Mouse (Mus musculus) right cerebral cortex, adult 18-20 months (tissue): ENCODE measurements around the gene Hist1h2af.
A peak's percentile ranks its signal among the peaks of the same experiment; 100 is the strongest.
"Not testable (repeated sequence)": the region's sequence is repeated elsewhere in the genome, so short reads cannot be mapped to it uniquely, and the experiment has no call there.

Source experiments
- DNase-seq: peaks from one replicate; pipeline ENCODE4 v3.0.0; 2022; ENCODE audit warnings: mixed read lengths

Hist1h2af gene

DNA sequence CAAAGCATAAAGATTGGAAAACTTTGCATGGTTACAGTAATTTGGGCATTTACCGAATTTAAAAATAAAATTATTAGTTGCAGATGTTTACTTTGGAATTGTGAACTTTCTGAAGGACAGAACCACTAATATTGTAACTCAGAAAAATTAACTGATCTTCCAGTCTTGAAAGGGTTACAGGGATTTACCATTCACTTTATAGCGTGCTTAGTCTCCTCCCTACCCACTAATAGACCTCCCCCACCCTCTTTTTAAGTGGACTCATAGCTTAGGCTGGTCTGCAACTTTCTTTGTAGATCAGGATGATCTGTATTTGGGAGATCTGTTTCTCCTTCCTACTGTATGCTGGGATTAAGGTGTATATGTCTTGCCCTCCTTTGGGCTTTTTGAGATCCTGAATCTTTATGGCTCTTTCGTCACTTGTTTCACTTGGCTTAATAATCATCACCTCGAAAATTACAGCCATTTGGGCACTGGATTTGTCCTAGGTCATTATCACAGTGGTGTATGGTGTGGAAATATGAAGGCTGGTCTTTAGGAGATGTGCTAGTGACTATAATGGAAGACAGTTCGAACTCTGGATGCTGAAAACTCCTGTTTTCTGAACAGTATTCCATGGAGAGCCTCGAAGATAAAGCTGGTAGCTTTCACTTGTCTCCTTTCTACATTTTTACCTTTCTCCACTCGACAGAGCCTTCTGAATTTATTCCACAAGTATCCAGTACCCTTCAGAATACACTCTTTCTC lies 2.5 kb downstream of the Hist1h2af start:
- DNase-seq, result no peak

DNA sequence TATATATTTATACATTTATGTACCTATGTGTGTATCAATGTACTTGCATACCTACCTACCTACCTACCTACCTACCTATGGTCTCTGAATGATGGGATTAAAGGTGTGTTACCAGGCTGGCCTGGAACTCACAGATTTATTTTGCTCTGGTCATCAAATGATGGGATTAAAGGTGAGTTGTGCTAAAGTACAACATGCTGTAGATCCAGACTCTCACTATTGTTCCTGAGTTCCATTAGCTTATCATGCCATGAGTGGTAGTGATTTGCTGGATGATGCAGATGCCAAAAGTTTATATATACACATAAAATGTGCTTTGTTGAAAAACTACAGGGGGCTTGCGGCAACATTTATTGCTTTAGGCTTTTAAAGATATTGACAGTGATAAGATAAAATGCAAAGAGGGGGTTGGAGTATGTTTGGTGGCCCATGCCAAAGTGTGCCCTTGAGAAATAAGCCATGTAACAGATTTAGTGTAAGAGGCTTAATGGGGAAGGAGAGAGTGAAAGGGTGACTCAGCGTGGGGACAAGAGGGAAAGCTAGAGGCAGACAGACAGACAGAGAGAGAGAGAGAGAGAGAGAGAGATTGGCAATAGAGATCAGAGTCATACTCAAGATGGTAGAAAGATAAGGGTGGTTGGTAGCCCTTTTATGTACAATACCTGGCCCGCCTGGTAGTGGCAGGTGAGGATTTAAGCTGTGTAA lies 3.5 kb downstream of the Hist1h2af start:
- DNase-seq, result no peak

DNA sequence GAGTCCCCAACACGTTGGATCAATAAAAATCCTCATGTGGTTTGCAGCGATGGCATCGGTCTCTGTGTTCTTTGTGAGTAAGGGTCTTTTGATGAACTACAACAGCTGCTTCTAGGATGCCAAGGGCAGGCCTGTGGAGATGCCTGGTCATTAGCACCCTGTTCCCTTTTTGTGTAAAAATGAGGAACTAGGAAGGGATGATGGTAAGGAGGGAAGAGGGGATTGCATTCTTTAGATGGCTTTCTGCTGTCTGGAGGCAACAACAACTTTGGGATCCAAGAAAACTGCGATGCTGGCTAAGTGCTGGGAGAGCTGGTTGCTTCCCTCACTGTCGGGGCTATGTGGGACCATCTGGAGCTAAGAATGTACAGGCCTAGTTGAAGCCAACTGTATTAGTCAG lies 4.5 kb downstream of the Hist1h2af start:
- DNase-seq, result no peak

DNA sequence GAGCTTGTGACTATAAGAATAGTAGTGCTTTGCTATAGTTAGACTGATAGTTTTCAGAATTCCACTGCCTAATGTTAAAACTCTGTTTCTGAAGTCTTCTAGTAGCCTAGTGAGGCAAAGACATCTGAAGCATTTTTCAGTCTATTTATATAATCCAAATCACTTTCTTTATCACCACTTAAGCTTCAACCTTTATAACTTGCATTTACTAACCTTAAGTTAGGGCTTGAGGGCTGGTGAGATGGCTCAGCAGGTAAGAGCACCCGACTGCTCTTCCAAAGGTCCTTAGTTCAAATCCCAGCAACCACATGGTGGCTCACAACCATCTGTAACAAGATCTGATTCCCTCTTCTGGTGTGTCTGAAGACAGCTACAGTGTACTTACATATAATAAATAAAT lies 6.1 kb downstream of the Hist1h2af start:
- not testable (repeated sequence) for DNase-seq

DNA sequence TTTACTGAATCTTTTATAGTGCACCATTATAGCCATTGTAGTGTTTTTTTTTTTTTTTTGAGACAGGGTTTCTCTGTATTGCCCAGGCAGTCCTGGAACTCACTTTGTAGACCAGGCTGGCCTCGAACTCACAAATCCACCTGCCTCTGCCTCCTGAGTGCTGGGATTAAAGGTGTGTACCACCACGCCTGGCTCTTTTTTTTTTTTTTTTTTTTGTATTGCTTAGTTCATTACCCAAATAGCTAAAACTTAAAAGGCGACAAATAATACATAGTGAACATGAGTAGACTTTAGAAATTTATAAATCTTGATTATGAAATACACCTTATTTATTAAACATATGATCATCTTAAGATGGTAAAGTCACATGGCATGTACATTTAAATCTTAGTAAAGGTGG lies 7.8 kb downstream of the Hist1h2af start:
- no peak for DNase-seq

DNA sequence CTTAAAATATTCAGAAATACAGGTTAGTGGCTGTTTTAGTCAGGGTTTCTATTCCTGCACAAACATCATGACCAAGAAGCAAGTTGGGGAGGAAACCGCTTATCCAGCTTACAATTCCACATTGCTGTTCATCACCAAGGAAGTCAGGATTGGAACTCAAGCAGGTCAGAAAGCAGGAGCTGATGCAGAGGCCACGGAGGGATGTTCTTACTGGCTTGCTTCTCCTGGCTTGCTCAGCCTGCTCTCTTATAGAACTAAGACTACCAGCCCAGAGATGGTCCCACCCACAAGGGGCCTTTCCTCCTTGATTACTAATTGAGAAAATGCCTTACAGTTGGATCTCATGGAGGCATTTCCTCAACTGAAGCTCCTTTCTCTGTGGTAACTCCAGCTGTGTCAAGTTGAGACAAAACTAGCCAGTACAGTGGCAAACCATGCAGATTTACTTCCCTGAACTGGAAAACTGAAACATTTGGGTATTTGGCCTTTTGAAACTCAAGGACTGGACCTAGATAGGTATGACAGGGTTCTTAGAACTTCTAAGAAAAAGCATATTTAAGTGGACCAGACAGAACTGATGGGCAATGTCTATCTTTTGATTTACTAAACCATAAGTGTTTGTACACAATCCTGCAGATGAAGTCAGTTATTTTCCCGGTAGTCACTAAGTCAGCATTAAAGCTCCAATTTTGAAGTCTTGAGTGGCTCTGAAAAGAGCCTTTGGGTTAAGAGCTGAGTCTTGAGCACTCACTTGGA lies 8.7 kb downstream of the Hist1h2af start:
- DNase-seq, result not testable (repeated sequence)

DNA sequence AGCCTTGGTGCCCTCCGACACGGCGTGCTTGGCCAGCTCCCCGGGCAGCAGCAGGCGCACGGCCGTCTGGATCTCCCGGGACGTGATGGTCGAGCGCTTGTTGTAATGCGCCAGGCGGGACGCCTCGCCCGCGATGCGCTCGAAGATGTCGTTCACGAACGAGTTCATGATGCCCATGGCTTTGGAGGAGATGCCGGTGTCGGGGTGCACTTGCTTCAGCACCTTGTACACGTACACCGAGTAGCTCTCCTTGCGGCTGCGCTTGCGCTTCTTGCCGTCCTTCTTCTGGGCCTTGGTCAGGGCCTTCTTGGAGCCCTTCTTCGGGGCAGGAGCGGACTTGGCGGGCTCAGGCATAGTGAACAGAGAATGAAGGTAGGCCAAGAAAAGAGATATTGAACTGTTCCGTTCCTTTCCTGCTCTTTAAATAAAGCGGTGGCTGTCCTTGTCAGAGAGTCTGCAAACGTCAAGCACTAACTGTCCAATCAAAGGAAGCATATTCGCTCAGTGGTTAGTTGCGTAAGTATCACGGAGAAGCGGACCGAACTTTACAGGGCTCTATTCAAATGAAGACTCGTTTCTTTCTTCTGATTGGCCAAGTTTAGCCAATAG lies 9.4 kb downstream of the Hist1h2af start, which contains the start of gene Hist1h2bh:
Gene Hist1h2bh, minus strand, starts transcription at position 394 of the 609 bp plus-strand sequence.
- DNase-seq, result peak; percentile 89

DNA sequence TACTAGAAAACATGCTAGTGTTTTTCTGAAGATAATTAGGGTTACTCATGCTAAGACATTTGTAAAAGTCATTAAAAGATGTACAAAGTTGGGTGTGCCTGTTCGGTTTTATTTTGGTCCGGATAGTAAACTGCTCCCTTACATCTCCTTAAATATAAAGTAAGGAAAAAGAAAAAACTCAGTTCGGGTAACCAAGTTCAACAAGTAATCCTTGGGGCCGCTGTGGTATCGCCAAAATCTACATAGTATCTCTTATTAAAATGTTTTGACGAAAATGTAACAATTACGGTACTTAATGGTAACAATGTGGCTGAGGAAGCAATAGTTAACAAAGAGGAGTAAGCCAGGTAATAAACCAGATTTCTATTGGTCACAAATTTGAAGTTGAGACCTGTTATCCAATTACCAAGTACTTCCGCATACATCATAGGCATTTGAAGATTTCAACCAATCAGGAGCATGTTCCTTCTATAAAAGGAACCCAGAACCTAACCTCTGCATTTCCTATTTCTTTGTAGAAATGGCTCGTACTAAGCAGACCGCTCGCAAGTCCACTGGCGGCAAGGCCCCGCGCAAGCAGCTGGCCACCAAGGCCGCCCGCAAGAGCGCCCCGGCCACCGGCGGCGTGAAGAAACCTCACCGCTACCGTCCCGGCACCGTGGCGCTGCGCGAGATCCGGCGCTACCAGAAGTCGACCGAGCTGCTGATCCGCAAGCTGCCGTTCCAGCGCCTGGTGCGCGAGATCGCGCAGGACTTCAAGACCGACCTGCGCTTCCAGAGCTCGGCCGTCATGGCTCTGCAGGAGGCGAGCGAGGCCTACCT lies 10.5 kb downstream of the Hist1h2af start, which contains the start of gene Hist1h3f:
Gene Hist1h3f, plus strand, starts transcription at position 88 of the 822 bp plus-strand sequence.
- peak; percentile 83 for DNase-seq

DNA sequence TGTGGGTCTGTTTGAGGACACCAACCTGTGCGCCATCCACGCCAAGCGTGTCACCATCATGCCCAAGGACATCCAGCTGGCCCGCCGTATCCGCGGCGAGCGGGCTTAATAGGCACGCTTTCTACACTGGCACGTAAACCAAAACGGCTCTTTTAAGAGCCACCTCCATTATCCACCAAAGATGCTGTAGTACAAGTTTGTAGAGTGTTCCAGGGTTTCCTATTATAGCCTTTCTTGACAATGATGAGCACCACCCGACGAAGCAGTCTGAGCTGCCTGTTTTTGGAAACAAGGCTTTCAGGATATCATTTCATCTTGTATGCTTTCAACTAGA lies 11.0 kb downstream of the Hist1h2af start:
- DNase-seq, result not testable (repeated sequence)

DNA sequence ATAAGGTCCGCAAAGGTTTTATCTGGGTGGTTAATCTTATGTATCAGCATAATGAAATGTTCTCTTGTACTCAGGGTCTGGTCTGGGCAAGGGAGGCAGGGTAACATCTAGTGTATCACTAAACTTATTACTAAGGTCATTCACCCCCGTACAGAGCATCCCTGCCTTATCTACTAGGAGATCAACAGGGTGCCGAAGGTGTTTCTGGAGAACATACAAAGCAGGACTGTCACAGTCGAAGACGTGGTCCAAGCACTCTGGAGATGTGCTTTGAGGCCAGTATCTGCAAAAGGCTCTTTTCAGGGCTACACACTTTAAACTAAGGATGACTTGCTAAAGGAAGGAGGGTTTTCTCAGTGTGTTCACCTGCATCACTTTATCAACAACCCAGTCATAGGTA lies 13.0 kb downstream of the Hist1h2af start:
- no peak for DNase-seq

DNA sequence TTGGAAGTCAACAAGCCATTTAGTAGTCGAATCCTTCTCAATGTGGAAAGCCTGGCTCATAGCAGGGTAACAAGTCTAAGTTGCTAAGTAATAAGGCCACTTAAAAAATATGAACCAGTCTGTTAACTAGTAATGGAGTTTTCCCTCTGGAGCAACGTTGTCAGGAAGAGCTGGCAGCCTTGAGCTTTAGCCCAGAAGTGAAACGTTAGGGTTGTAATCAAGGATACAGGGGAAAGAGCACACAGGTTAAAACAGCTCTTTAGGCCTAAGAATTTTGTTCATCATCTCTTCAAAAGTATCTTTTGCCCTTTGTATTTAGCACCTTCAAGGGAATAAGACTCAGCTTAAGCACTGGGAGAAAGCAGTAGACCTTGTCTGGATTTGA lies 17.0 kb downstream of the Hist1h2af start:
- DNase-seq, result no peak

DNA sequence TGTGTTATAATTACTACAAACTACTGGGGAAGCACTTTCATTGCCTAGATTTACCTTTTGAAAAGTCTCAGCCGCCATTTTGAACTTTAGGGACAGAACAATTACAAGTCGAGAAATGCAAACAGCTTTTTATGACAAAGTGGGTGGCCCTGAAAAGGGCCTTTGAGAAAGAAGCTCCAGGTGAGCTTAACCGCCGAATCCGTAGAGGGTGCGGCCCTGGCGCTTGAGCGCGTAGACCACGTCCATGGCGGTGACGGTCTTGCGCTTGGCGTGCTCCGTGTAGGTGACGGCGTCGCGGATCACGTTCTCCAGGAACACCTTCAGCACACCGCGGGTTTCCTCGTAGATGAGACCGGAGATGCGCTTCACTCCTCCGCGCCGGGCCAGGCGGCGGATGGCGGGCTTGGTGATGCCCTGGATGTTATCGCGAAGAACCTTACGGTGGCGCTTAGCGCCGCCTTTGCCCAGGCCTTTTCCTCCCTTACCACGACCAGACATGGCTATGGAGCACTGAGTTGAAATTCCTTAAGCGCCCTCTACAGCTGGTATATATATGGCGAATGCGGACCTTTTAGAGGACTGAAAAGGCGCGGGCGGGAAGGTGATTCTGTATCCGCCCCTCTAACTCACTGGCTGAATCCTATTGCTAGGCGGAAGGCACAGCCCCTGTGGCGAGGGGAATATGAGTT lies 17.6 kb downstream of the Hist1h2af start, which contains the start of gene Hist1h4f:
Gene Hist1h4f, minus strand, starts transcription at position 503 of the 689 bp plus-strand sequence.
- DNase-seq, result peak; percentile 93

DNA sequence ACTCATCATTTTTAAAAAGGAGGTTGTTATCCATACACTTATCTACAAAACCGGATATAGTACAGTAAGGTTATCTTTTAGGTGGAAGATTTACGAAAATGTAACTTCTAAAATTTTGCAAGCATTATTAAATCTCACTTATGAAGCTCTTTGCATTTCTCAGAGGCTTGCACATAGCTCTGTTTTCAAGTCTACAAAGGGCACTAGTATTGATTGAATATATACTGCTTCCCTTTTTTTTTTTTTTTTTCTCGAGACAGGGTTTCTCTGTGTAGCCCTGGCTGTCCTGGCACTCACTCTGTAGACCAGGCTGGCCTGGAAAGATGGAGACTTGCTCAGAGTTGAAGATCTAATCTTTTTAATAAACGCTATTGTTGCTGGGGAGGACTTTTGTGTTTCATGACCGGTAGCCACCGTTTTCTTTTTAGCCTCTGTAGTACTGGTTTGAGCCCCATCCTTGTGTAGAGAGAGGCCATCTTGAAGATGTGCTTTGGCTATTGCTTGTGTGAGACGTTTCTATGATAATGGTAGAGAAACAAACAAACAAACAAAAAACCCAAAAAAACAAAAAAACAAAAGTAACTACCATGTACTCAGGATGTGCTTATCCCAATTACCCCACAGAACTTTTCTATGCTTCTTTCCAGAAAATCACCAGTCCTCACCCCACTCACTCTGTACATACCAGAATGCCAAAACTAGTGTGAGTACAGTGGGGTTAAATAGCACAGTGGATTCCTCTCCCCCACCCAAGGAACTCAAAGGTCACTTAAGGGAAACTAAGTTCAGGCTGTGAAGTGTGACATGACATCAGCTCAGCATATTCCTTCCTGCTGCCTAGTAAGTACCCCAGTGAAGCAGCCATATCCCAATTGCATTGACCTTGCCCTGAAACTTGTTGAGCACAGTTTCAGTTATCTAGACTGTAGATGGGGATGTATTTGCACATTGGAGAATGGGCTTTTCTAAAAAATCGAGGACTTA lies 18.5 kb downstream of the Hist1h2af start:
- DNase-seq, result no peak

DNA sequence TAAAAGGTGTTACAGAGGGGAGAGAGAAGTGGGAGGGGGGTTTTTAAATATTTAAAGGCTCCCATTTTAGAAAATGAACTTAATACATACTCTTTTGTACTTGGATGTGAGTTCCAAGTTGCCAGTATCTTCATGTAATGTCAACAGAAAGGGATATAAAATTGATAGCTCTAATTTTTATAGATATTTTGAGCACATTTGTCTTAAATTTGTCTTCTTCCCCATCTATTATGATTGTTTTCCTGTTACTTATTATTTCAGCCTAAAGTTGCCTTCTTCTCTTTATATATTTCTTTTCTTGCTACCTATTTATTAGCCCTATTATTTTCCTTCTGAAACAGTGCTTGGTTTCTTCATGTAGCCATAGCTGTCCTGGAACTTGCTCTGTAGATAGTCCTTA lies 19.3 kb downstream of the Hist1h2af start, which contains the start of gene Hist1h1d:
Gene Hist1h1d, plus strand, starts transcription at position 301 of the 400 bp plus-strand sequence.
- DNase-seq, result no peak

DNA sequence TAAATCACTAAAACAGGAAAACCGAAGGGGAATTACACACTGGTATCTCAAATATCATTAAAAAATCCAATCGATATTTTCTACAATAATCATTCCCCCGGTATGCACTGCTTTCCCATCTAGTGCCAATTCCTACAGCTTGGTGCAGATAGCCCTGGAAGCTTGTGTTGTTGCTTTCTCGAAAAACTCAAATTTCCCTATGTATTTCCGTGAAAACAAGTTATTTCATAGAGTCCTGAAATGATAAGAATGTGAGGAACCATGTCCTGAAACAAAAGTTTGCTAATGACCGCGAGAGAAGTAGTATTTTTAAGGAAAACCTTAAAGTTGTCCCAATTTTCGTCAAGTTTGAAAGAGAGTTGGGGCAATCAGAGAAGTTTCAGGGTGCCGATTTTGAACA lies 20.7 kb downstream of the Hist1h2af start:
- no peak for DNase-seq

DNA sequence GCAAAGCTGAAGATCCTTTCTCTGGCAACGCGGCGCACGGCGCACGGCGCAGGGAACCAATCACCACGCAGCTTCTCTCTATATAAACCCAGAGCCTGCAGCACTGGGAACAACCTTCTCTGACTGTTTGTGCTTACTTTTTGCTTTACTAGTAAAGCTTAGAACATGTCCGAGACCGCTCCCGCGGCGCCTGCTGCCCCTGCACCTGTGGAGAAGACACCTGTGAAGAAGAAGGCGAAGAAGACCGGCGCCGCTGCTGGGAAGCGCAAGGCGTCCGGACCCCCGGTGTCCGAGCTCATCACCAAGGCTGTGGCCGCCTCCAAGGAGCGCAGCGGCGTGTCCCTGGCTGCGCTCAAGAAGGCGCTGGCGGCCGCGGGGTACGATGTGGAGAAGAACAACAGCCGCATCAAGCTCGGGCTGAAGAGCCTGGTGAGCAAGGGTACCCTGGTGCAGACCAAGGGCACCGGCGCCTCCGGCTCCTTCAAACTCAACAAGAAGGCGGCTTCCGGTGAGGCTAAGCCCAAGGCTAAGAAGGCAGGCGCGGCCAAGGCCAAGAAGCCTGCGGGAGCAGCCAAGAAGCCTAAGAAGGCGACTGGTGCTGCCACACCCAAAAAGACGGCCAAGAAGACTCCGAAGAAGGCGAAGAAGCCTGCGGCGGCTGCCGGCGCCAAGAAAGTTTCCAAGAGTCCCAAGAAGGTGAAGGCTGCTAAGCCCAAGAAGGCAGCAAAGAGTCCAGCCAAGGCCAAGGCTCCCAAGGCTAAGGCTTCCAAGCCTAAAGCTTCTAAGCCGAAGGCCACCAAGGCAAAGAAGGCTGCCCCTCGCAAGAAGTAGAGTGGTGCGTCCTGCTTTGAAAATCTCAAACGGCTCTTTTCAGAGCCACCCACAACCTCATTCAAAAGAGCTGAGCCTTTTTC lies 21.5 kb downstream of the Hist1h2af start:
- DNase-seq, result peak; percentile 86

DNA sequence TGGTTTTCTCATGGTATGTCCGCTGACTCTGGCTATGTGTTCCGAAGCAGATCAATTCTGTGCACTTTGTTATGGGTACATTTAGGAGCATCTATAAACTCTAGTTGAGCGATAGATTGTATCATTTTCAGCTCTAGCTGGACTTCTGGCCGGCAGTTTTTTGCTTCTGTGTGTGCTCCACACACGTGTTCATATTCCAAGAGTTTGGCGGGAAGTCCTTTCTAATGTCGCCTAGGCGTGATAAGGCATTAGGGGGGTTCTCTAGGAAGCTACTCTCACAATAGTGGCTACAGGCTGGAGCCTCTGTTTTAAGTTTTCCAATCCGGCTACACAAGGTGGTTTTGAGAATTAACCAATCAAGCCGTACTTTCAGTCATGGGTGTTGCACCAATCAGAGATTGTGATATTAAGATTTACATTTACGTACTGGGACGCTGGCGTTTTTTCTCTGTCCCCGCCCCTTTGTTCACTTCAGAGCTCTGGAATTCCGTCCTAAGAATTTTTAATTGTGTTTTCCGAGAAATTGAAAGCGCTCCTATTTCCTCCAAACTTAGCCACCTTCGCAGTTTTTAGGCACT lies 22.2 kb downstream of the Hist1h2af start:
- DNase-seq, result peak; percentile 80

DNA sequence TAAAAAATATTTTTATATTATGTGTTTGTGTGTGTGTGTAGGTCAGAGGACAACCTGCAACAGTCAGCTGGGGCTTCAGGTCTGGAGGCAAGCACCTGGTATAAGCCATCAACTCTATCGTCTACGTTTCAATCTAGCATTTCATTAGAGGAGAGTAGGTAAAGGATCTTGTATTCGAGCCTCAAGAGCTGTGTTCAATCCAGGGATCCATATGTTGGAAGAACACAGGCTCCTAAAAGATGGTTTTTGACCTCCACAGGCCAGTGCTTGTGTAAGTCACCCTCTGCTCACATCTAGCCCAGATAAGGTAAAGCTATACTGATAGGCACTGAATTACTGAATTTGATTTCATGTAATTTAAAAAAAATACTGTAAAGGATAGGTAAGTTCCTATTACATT lies 23.2 kb downstream of the Hist1h2af start:
- DNase-seq, result no peak

DNA sequence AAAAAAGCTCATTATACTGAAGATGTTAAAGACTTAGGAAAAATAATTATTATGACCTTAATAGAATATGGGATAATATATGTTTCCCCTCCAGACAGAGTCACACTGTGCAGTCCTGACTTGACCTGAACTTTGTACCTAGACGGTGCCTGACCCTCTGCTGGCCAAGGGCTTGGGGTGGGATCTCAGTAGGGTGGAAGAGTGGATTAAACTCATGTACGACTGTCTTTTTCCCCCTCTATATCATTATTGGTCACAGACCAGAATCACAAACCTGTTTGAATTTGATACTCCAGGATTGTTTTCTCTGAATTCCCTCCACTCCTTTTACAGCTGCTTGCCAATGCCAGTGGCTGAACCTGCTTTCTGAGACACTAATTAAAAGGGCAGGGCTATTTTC lies 27.0 kb downstream of the Hist1h2af start:
- not testable (repeated sequence) for DNase-seq
